Mouse (Mus musculus) ES-Bruce4 (cell line): Measurements from ENCODE around the gene Cdpf1. TPM values are rescaled to one million over a fixed set of nuclear protein-coding genes. Genes with fewer than 3 reads are reported as not detected.

Experiments used
- H3K27ac ChIP-seq: 2 replicates; pipeline ENCODE4 v1.5.1; 2012; ENCODE audit warnings: low read length, inconsistent platforms; ENCODE audit not compliant: insufficient read depth
- H3K27me3 ChIP-seq: 2 replicates; pipeline ENCODE4 v1.6.1; 2012; ENCODE audit warnings: mild to moderate bottlenecking, low read length, inconsistent platforms; ENCODE audit not compliant: control insufficient read depth, poor library complexity, insufficient read depth, severe bottlenecking
- H3K36me3 ChIP-seq: 2 replicates; pipeline ENCODE4 v1.6.1; 2012; ENCODE audit warnings: inconsistent platforms, mild to moderate bottlenecking, low read length, moderate library complexity; ENCODE audit not compliant: control insufficient read depth, poor library complexity, insufficient read depth, severe bottlenecking
- H3K4me1 ChIP-seq: one replicate; pipeline ENCODE4 v1.8.1; 2011; ENCODE audit warnings: low read length; ENCODE audit not compliant: control insufficient read depth, insufficient read depth
- H3K4me3 ChIP-seq: 2 replicates; pipeline ENCODE4 v1.5.1; 2011; ENCODE audit warnings: low read depth, mild to moderate bottlenecking, low read length
- H3K9ac ChIP-seq: 2 replicates; pipeline ENCODE4 v1.6.1; 2012; ENCODE audit warnings: low read depth, mild to moderate bottlenecking, inconsistent platforms; ENCODE audit not compliant: poor library complexity, severe bottlenecking
- H3K9me3 ChIP-seq: replicated peaks from 2 replicates; pipeline ENCODE4 v1.6.1; 2012; ENCODE audit warnings: mild to moderate bottlenecking, low read length, inconsistent platforms; ENCODE audit not compliant: control insufficient read depth, poor library complexity, insufficient read depth, severe bottlenecking
- CTCF ChIP-seq: IDR thresholded peaks from one replicate; pipeline ENCODE4 v1.8.1; 2011; ENCODE audit warnings: low read depth, low read length
- EP300 ChIP-seq: IDR thresholded peaks from 2 replicates; pipeline ENCODE4 v1.6.1; 2011; ENCODE audit warnings: low read depth, low read length; ENCODE audit not compliant: insufficient read depth
- POLR2A ChIP-seq: IDR thresholded peaks from one replicate; pipeline ENCODE4 v1.8.1; 2011; ENCODE audit warnings: low read length; ENCODE audit not compliant: insufficient read depth
- polyA plus RNA-seq: library from polyadenylated mRNA; stranded (reverse); fragments of >200 nt; gene quantifications from 2 replicates; pipeline ENCODE4 v1.2.4, GENCODE M21; 2011; ENCODE audit warnings: low read depth; ENCODE audit not compliant: missing spikeins, insufficient read depth, insufficient read length

The Cdpf1 gene
- polyA plus RNA-seq, 1 experiment: 18.1 TPM

DNA sequence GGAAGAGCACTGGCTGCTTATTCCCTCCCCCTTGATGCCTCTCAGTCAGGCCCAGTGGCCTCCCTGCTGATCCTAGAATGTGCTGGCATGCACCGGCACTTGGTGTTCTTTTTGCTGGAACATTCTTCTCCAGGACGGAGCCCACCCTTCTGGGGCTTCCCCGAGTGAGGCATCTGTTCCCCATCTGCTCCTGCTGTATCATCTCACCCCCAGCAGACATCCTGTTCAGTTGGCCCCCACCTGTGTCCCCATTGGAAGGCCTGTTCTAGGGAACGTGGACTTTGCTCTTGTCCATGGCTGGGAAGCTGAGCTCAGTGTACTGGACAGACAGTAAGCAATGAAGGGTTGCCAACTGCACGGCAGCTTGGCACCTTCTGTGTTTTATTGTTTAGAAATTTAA is 34.7 kb downstream of the Cdpf1 start:
- TF ChIP-seq EP300: no peak
- TF ChIP-seq POLR2A: no peak
- TF ChIP-seq CTCF: no peak
- no peaks in the 10 kb centered on the region for H3K4me1 ChIP-seq
- no peaks in the 10 kb centered on the region; the same call in 1 of the 2 replicates for H3K27me3 ChIP-seq

GRCm38 (mm10) chr15:85776241-85776640 is 35.3 kb downstream of the Cdpf1 start:
- no peaks in the 10 kb centered on the region for H3K36me3 ChIP-seq
- no peaks in the 10 kb centered on the region; the same call in 1 of the 2 replicates for H3K27me3 ChIP-seq
- no peaks in the 10 kb centered on the region for H3K9me3 ChIP-seq
- H3K9ac ChIP-seq: no peak overlapping the region
- H3K4me1 ChIP-seq: no peaks in the 10 kb centered on the region
- H3K27ac ChIP-seq: no peak overlapping the region
- TF ChIP-seq EP300: no peak
- TF ChIP-seq CTCF: no peak
- no peak for TF ChIP-seq POLR2A
- H3K4me3 ChIP-seq: no peak overlapping the region

More for the DNA sequence above, 34.7 kb downstream of the Cdpf1 start:
- Histone ChIP-seq H3K27ac (no peak overlapping the region), H3K9ac (no peak overlapping the region), H3K4me3 (no peak overlapping the region), H3K9me3 (no peaks in the 10 kb centered on the region), H3K36me3 (no peaks in the 10 kb centered on the region)

DNA sequence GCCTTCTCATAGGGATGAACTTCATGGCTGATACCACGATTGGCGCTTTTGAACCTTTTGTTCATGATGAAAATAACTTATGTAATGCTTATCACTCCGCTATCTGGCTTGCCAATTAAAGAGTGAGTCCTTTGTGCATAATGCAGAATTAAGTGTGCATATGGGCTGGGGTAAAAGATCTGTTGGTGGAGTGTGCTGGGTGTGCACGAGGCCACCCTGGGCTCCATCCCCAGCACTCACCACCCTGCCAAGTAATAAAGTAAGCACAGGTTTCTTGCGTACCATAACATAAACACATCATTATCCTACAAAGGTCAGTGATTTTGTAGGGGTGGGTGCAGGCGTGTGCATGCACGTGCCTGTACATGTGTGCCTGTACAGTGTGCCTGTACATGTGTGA is 36.5 kb downstream of the Cdpf1 start:
- TF ChIP-seq POLR2A (no peak), CTCF (no peak), EP300 (no peak)
- Histone ChIP-seq H3K27me3 (no peaks in the 10 kb centered on the region), H3K9me3 (no peaks in the 10 kb centered on the region), H3K4me1 (no peaks in the 10 kb centered on the region), H3K27ac (no peak overlapping the region), H3K36me3 (no peaks in the 10 kb centered on the region), H3K4me3 (no peak overlapping the region), H3K9ac (no peak overlapping the region)

- H3K4me1 ChIP-seq: no peaks in the 10 kb centered on the region
- no peaks in the 10 kb centered on the region for H3K9me3 ChIP-seq
- H3K27me3 ChIP-seq: no peaks in the 10 kb centered on the region
- H3K4me3 ChIP-seq: no peak overlapping the region
- no peak overlapping the region for H3K27ac ChIP-seq
- no peak overlapping the region for H3K9ac ChIP-seq
- H3K36me3 ChIP-seq: no peaks in the 10 kb centered on the region
- TF ChIP-seq EP300: no peak
- no peak for TF ChIP-seq POLR2A
- no peak for TF ChIP-seq CTCF
These were observed 37.1 kb downstream of the Cdpf1 start for GRCm38 (mm10) chr15:85774419-85774818.

- H3K4me1 ChIP-seq: no peaks in the 10 kb centered on the region
- TF ChIP-seq CTCF (no peak), EP300 (no peak), POLR2A (no peak)
- no peak overlapping the region for H3K27ac ChIP-seq
- no peak overlapping the region for H3K9ac ChIP-seq
- H3K9me3 ChIP-seq: no peaks in the 10 kb centered on the region
- no peaks in the 10 kb centered on the region for H3K36me3 ChIP-seq
- no peaks in the 10 kb centered on the region for H3K27me3 ChIP-seq
- H3K4me3 ChIP-seq: no peak overlapping the region
These were observed 39.3 kb downstream of the Cdpf1 start for GRCm38 (mm10) chr15:85772146-85772740.

DNA sequence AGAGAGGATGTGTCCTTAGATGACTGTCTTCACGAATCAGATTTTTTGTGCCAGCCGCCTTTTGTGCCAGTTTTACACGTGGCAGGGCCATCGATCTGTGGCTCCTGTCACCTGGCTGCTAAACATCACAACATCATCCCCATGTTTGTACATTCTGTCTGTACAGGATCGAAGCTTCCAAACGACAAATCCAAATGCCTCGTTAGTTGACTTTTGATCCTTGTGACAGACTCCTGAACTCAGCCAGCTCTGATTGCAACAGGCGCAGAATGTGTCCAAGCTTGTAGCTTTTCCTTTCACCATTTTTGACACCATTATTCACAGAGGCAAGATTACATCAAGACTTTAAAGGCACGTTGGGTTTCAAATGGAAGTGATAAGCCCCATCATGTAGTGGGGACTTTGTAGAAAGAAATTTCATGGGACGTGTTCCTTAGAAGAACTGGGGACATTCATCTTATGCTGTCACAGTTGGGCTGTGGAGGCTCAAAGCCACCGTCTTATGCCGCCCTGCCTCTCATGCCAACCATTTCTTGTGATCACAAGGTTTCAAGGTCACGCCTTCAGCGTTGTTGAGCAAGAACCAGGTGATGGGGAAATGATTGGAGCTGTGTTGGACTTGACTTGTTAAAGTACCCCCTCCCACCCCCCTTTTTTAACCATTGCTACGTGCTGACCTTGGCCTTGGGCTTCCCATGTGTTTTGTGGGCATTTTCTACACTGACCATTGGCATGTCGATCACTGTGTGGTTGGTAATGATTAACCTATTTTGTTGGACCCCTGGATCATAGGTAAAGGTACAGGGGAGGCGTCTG is 40.0 kb downstream of the Cdpf1 start:
- TF ChIP-seq POLR2A (no peak), CTCF (no peak), EP300 (no peak)
- Histone ChIP-seq H3K27ac (no peak overlapping the region), H3K4me1 (no peaks in the 10 kb centered on the region), H3K27me3 (no peaks in the 10 kb centered on the region), H3K36me3 (no peaks in the 10 kb centered on the region), H3K9me3 (no peaks in the 10 kb centered on the region), H3K9ac (no peak overlapping the region), H3K4me3 (no peak overlapping the region)
